Mouse (Mus musculus): Measurements from ENCODE around the gene Ell2.

- TF ChIP-seq CTCF (IDR thresholded peaks at IDR 0.05; ENCODE audit: control insufficient read depth, insufficient read depth, low read length) (no peak), POLR2A (IDR thresholded peaks at IDR 0.05; ENCODE audit: borderline replicate concordance, control insufficient read depth, low read depth, low read length) (no peak)
Observed at GRCm38 (mm10) chr13:75766238-75766637, 59.7 kb downstream of the Ell2 start.
